Mouse (Mus musculus): ENCODE results near the gene Mmrn2.
"Not testable (repeated sequence)": the region's sequence is repeated elsewhere in the genome, so short reads cannot be mapped to it uniquely, and the experiment has no call there.

Gene Mmrn2

DNA sequence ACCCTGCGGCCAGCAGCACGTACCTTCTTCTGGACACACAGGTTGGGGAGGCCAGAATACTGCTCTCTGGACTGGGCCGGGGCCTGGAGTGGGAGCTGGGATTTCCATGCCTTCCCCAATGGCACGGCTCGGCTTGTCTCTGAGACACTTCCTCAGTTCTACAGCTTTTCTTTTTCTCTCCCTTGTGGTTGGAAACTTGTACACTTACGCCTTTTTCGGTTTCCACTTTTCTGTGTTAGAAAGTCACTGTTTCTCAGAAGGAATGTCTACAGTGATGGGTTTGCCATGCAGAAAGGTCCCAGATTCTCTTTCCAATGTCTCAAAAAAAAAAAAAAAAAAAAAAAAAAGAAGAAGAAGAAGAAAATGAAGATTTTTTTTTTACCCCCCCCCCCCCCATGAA lies 28.2 kb downstream of the Mmrn2 start:
- no peak for DNase-seq (ENCODE audit: low read depth)

DNA sequence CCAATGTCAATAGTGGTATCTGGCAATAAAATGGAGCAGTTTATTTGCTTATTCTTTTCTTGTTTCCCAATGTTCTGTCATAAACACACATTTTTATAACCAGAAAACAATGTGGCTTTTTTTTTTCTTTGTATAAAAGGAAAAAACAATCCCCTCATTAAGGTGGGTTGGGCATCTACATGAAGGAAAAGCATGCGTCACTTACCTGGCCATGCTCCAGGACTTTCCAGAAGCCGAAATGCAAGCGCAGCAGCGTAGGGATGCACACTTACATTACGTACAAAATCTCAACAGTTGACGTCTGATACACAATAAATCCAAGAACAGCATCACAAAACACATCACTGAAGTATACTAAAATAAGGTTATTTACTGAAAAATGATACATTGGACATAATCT lies 35.5 kb downstream of the Mmrn2 start:
- no peak for DNase-seq (ENCODE audit: low read depth)

GRCm38 (mm10) chr14:34412164-34412896 lies 37.1 kb downstream of the Mmrn2 start:
- DNase-seq (ENCODE audit: low read depth), result no peak

DNA sequence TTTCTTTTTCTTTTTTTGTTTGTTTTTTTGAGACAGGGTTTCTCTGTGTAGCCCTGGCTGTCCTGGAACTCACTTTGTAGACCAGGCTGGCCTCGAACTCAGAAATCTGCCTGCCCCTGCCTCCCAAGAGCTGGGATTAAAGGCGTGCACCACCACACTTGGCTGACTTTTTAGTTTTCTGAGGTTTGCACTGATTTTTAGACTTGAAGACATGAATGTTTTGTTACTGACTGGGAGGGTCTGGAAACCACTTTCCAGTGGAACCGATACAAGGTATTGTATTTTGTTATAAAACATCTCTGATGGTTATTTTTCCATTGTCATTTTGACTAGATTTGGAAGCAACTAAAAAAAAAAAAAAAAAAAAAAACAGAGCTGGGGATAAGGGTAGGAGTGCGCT lies 41.7 kb downstream of the Mmrn2 start:
- not testable (repeated sequence) for DNase-seq (ENCODE audit: low read depth)

DNA sequence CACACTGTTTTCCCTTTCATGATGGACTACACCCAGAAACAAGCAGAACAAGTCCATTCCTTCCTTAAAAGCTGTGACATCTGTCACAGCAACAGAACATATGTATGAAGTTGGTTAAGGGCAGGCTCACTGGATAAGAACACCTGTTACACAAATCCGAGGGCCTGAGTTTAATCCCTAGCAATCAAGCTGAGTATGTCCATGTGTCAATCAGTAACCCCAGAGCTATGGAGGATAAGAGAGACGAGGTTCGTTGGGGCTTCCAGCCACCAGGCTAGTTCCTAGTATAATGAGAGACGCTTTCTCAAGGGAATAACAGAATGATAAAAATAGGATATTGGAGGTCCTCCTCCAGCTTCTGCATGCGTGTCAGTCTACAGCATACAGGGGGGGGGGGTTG lies 42.2 kb downstream of the Mmrn2 start:
- DNase-seq (ENCODE audit: low read depth), result no peak

DNA sequence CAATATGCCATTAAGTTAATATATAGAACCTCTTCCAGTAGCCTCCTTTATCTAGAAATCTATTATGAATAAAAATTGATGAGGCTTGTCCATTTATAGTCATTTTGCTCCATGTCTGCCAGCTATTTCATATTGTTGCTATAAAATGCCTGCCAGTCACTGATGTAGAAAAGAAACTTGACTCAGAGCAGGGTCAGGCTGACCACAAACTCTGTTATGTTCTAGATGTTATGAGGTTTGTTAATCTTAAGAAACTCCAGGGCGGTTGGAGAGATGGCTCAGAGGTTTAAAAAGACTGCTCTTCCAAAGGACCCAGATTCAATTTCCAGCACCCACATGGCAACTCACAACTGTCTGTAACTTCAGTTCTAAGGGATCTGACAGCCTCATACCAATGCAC lies 45.8 kb downstream of the Mmrn2 start:
- DNase-seq (ENCODE audit: low read depth), result no peak

GRCm38 (mm10) chr14:34428274-34428673 lies 53.0 kb downstream of the Mmrn2 start:
- no peak for DNase-seq (ENCODE audit: low read depth)

GRCm38 (mm10) chr14:34429069-34429468 lies 53.8 kb downstream of the Mmrn2 start:
- no peak for DNase-seq (ENCODE audit: low read depth)

DNA sequence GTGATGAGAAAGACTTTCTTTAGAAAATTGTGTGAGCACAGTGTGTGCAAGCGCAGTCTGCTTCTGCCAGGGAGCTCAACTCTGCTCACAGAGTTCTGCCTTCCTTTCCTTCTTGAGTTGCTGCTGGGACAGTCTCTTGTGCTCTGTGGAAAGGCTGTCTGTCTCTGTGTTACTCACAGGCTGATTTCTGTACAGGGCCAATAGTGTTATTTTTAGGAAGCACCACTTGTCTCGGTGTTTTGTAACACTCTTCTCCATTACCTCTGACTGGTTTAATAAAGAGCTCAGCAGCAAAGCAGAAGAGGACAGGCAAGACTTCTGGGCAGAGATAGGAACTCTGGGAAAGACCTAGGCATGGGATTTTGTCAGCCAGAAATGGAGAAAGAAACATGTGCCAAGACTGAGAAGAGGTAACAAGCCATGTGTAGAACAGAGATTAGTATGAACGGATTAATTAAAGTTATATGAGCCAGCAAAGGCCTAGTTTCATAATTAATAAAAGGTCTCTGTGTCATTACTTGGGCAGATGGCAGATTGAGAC lies 65.3 kb downstream of the Mmrn2 start:
- DNase-seq (ENCODE audit: low read depth), result no peak

DNA sequence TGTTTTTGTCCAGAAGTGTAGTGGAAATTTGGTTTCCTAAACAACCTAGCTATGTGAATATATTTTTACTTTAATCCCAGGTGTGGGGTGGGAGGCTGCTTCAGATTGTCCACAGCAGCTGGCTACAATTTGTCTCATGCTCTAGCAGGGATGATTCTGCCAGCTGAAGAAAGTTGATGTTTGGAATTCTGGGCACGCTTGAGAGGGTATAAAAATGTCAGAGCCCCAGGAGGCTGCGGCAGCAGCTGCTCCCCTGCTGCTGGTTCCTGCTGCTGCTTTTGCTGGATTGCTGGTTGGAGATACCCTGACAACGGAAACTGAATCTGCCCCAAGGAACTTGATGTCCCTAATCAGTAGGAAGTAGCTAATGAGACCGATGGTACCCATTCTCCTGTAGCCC lies 67.3 kb downstream of the Mmrn2 start:
- no peak for DNase-seq (ENCODE audit: low read depth)

DNA sequence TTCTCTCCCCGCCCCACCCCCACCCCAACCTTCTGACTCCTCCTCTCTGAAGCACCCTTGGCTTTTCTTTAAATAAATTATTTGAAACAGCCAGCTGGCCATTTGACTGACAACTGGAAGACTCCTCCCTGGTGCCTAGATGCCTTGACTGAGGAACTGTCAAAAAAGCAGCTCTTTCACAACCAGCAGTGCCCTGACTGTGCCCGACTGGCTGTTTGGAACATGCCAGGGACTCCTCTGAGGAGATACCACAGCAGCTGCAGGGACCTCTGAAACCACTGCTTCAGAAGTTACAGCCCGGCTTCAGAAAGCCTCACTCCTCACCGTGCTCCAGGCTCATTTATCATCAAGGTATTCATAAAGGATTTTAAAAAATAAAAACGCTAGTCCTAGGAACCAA lies 69.1 kb downstream of the Mmrn2 start:
- DNase-seq (ENCODE audit: low read depth), result no peak

DNA sequence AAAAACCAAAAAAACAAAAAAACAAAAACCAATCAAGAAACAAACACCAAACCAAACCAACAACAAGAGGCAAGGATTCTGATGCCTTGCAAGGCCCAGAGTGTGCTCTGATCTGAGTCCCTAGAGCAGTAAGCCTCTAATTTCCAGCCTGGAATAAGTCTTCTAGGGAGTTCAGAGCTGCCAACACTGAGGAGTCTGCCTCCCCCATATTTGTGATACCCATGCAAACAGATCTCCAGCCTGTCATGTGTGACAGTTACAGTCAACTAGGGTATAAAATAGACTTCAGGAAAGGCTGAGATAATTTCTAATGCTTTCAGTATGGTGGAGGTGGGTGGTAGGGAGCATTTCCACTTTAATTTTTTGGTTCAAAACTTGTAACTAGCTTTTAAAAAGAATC lies 69.7 kb downstream of the Mmrn2 start:
- DNase-seq (ENCODE audit: low read depth), result no peak

DNA sequence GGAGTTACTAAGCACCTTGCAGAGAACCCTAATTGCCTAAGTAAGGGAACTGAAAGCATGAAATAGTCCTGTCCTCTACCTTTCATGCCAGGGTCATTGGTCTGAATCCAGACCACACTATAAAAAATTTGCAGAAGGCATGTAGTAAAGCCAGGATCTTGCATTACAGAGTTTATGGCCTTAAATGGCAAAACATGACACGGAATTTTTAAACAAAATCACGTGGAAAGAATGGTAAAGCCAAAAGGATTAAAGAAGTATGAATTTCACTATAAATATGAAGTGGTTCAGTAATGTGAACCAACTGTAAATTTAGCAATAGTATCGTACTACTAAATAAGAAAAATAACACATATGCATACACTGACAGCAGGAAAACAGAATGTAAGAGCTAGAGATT lies 70.1 kb downstream of the Mmrn2 start:
- DNase-seq (ENCODE audit: low read depth), result no peak

GRCm38 (mm10) chr14:34446624-34447023 lies 71.4 kb downstream of the Mmrn2 start:
- no peak for DNase-seq (ENCODE audit: low read depth)

DNA sequence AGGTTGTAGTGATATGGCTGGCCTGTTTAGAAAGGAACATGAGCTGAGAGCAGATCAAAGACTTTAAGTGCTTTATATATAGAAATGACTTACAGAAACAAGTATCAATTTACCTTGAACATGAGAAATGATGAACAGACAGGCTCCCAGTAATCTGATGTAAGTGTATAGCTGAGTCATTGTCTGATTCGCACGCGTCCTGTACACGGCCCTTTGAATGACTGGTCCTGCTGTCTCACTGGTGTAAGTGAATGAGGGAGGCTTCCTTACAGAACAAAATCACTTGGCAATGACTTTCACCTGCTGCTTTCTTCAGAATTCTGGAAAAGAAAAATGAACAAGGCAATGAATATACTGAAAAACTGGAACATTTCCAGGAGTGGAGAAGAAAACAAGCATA lies 72.4 kb downstream of the Mmrn2 start:
- no peak for DNase-seq (ENCODE audit: low read depth)

DNA sequence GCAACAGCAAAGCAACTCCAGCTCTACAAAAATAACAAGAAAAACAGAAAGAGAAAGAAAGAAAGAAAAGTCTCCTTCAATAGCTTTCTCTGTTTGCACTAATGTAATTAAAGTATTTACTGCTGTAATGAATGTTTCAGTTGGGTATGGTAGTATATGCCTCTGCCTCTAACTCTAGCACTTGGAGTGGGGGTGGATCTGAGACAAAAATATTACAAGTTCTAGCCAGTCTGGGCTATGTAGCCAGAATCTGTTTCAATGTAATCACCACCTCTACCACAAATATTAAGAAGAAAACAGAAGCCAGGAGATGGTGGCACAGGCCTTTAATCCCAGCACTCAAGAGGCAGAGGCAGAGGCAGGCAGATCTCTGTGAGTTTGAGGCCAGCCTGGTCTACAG lies 73.1 kb downstream of the Mmrn2 start:
- no peak for DNase-seq (ENCODE audit: low read depth)

GRCm38 (mm10) chr14:34449807-34450206 lies 74.5 kb downstream of the Mmrn2 start:
- DNase-seq (ENCODE audit: low read depth), result no peak

- no peak for DNase-seq (ENCODE audit: low read depth)
Measured at GRCm38 (mm10) chr14:34450451-34450850, 75.2 kb downstream of the Mmrn2 start.

- no peak for DNase-seq (ENCODE audit: low read depth)
Measured at GRCm38 (mm10) chr14:34451872-34452271, 76.6 kb downstream of the Mmrn2 start.

DNA sequence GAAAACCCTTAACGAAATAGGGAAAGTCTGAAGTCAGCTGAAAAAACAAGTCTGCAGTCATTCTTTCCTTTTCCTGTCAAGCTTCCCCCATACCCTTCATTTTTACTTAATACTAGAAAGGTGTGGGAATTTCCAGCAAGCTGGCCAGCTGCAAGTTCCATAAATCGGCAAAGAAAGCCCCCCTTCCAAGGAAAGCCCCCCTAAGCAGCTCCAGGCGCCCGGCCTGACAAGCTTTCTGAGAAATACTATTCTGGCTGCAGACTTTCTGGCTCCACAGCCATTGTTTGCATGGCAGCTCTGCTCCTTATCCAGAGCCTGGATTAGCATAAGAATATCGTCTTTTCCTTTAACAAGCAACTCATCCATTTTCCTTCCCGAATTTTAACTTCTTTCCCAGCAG lies 78.4 kb downstream of the Mmrn2 start:
- no peak for DNase-seq (ENCODE audit: low read depth)

Data from naive thymus-derived CD4-positive, alpha-beta T cell, adult 2 months (primary cell).